Mouse (Mus musculus) v-Abl transformed pro-B cells (cell line): ENCODE measurements around the gene AW549877.

ENCODE experiments used
- in situ Hi-C, 2 experiments: fragments of 400-800 bp; cut with MboI; formaldehyde crosslinking; loops; one replicate each; pipeline ENCODE4 v1.15.1; 2025; ENCODE audit not compliant: unreplicated experiment in 2 of 2

AW549877 gene

GRCm38 (mm10) chr15:3994852-3995447 is 594 bp downstream of the AW549877 start:
- in situ Hi-C loops = loop anchor here (5.0 to 10.0 kb wide), 2 partner anchors 42 to 720 kb away; no protein-coding TSS in a partner anchor

- in situ Hi-C loops = no loop called here
These were observed 7.6 kb downstream of the AW549877 start for GRCm38 (mm10) chr15:3987981-3988380.

- in situ Hi-C loops = no loop called here
These were observed 10.7 kb downstream of the AW549877 start for GRCm38 (mm10) chr15:3984876-3985275.

DNA sequence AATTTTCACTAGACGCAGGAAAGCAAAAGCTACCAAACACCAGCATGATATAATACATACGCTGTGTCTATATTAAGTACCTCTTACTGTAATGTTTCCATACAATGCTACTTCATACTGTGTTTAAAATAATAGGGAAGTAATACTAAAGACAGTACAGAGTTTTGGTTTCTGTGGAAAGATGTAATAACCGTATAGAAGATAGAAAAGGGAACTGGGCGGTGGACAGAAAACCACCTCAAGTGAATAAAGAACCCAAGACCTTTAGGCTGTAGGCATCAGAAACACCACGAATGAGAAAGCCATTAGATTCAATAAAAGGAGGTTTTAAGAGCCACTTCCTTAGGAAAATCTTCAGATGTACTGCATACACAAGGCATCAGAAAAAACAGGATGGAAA is 12.8 kb downstream of the AW549877 start:
- in situ Hi-C loops = no loop called here

- in situ Hi-C loops = loop anchor here in 1 of 2 experiments (5.0 kb wide), 1 partner anchor 1137 kb away; the partner anchor contains the start of gene Rpl37
These were observed 15.7 kb downstream of the AW549877 start for GRCm38 (mm10) chr15:3979871-3980270.

GRCm38 (mm10) chr15:3979061-3979848 is 16.3 kb downstream of the AW549877 start, which contains the start of gene Fbxo4:
Fbxo4 (minus strand) TSS chr15:3979573.
- in situ Hi-C loops = loop anchor here in 1 of 2 experiments (5.0 kb wide), 1 partner anchor 1138 kb away; the partner anchor contains the start of gene Rpl37

DNA sequence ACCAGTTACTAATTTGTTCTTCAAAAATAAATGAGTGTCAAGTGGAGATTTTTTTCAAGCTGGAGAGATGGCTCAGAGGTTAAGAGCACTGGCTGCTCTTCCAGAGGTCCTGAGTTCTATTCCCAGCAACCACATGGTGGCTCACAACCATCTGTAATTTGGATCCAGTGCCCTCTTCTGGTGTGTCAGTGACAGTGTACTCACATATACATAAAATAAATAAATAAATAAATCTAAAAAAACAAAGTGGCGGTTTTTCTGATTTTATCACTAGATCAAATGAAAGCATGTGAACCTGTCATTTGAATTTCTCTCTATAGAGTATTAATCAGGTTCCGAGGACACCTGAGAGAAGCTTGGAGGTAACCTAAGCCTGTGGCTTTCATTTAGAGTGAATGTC is 17.3 kb downstream of the AW549877 start:
- in situ Hi-C loops = loop anchor here in 1 of 2 experiments (5.0 kb wide), 1 partner anchor 1139 kb away; the partner anchor contains the start of gene Rpl37

- in situ Hi-C loops = no loop called here
These were observed 22.2 kb downstream of the AW549877 start for GRCm38 (mm10) chr15:3973300-3973699.

DNA sequence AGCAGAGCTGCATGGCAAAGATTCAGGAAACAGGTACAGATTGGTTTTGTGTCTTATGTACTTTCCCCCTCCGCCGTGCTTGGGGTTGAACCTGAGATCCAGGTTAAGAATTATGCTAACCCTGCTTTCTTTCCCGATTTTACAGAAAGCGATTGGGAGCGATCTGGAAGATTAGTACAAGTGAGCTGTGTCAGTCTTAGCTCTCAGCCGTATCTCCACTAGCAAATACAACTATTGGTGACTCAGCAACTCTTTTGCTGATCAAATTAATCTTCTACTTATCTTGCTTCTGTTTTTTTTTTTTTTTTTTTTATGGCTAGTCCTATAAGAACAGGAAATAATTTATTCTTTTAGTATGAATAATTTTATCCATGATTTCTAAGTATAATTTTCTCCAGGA is 25.4 kb downstream of the AW549877 start:
- in situ Hi-C loops = no loop called here

- in situ Hi-C loops = no loop called here
These were observed 25.8 kb downstream of the AW549877 start for GRCm38 (mm10) chr15:3969743-3970142.

DNA sequence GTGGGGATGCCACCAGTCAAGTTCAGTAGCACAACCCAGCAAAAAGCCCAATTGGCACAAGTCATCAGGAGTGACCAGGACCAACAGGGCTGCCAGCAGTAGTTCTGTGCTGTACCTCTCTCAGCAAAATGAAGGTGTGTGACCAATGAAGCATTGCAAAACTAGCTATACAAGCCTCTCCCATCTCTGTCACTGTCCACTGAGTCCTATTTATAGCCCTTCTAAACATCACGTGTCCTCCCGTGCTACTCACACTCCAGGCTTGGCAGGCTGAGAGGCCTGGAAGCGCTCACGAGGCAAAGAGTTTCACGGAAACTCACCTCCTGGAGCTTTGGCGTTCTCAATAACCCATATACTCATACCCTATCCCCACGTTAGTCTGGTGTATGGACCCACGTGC is 33.3 kb downstream of the AW549877 start:
- in situ Hi-C loops = no loop called here

DNA sequence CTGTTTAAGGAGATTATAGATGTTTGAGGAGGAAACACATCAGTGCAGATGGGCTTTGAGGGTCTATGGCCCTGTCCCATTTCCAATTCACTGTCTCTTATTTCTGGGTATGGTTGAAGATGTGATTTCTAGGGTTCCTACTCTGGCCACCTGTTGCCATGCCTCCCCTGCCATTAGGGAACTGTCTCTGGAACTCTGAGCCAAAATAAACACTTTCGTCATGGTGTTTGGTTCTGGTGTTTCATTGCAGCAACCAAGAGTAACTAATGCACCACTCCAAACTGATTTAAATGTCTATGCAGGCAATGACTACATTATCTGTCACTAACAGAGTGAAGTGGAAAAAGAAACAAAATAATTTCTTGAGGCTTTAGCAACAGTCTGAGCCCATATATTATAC is 35.5 kb downstream of the AW549877 start:
- in situ Hi-C loops = no loop called here

DNA sequence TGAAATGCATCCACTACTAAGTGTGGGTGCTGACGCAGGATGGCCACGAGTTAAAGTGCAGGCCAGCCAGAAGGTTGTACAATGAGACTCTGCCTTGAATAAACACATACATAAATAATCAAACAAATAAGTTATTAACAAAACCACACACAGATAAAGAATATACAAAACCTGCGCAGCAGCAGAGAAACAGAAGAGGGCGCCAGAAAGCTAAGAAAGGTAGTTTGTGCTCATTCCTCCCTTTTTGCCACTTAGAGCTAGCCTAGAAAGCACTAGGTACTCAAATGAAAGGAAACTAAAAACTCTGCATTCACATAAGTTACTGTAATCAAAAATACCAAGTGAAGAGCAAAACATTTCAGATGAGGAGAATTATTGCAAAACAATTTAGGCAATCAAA is 37.6 kb downstream of the AW549877 start:
- in situ Hi-C loops = loop anchor here (5.0 kb wide), 2 partner anchors 84 to 1149 kb away; partner anchors contain the start of gene Card6 (in 2 of the 2)

- in situ Hi-C loops = loop anchor here (5.0 kb wide), 2 partner anchors 87 to 1152 kb away; partner anchors contain the start of gene Card6 (in 2 of the 2)
These were observed 40.6 kb downstream of the AW549877 start for GRCm38 (mm10) chr15:3954971-3955370.

GRCm38 (mm10) chr15:3938132-3938531 is 57.4 kb downstream of the AW549877 start:
- in situ Hi-C loops = no loop called here

- in situ Hi-C loops = no loop called here
These were observed 59.5 kb downstream of the AW549877 start for GRCm38 (mm10) chr15:3936056-3936455.

- in situ Hi-C loops = no loop called here
These were observed 62.1 kb downstream of the AW549877 start for GRCm38 (mm10) chr15:3933466-3933865.
